Mouse (Mus musculus): ENCODE data around the gene Aak1.
"Not testable (repeated sequence)": the region's sequence is repeated elsewhere in the genome, so short reads cannot be mapped to it uniquely, and the experiment has no call there.

Aak1 gene

GRCm38 (mm10) chr6:86841949-86842348 is 7.4 kb upstream of the Aak1 start:
- no peak for DNase-seq

GRCm38 (mm10) chr6:86843636-86844035 is 5.7 kb upstream of the Aak1 start:
- DNase-seq, result no peak

- no peak for DNase-seq
Observed at GRCm38 (mm10) chr6:86846467-86846866, 2.9 kb upstream of the Aak1 start.

- no peak for DNase-seq
Observed at GRCm38 (mm10) chr6:86847816-86848215, 1.5 kb upstream of the Aak1 start.

GRCm38 (mm10) chr6:86848580-86848914 is 770 bp upstream of the Aak1 start:
- no peak for DNase-seq

- DNase-seq, result peak; percentile 60
Observed at GRCm38 (mm10) chr6:86849692-86850445, 552 bp downstream of the Aak1 start.

- DNase-seq, result no peak
Observed at GRCm38 (mm10) chr6:86850588-86850987, 1.3 kb downstream of the Aak1 start.

- no peak for DNase-seq
Observed at GRCm38 (mm10) chr6:86851561-86851960, 2.2 kb downstream of the Aak1 start.

GRCm38 (mm10) chr6:86853928-86854327 is 4.6 kb downstream of the Aak1 start:
- no peak for DNase-seq

- no peak for DNase-seq
Observed at GRCm38 (mm10) chr6:86854941-86855340, 5.6 kb downstream of the Aak1 start.

GRCm38 (mm10) chr6:86858606-86859005 is 9.3 kb downstream of the Aak1 start:
- no peak for DNase-seq

- DNase-seq, result no peak
Observed at GRCm38 (mm10) chr6:86860732-86861463, 11.6 kb downstream of the Aak1 start.

- no peak for DNase-seq
Observed at GRCm38 (mm10) chr6:86864358-86864757, 15.0 kb downstream of the Aak1 start.

GRCm38 (mm10) chr6:86870335-86870734 is 21.0 kb downstream of the Aak1 start:
- no peak for DNase-seq

- DNase-seq, result no peak
Observed at GRCm38 (mm10) chr6:86871783-86872182, 22.5 kb downstream of the Aak1 start.

- DNase-seq, result peak; percentile 56
Observed at GRCm38 (mm10) chr6:86874711-86875375, 25.5 kb downstream of the Aak1 start.

GRCm38 (mm10) chr6:86876451-86876850 is 27.1 kb downstream of the Aak1 start:
- no peak for DNase-seq

GRCm38 (mm10) chr6:86878656-86879055 is 29.3 kb downstream of the Aak1 start:
- DNase-seq, result not testable (repeated sequence)

- DNase-seq, result no peak
Observed at GRCm38 (mm10) chr6:86879314-86879713, 30.0 kb downstream of the Aak1 start.

- DNase-seq, result no peak
Observed at GRCm38 (mm10) chr6:86884230-86884629, 34.9 kb downstream of the Aak1 start.

GRCm38 (mm10) chr6:86884746-86885145 is 35.4 kb downstream of the Aak1 start:
- DNase-seq, result no peak

- no peak for DNase-seq
Observed at GRCm38 (mm10) chr6:86885816-86886529, 36.7 kb downstream of the Aak1 start.

GRCm38 (mm10) chr6:86886803-86887202 is 37.5 kb downstream of the Aak1 start:
- no peak for DNase-seq
